8 mouse cellular contexts compared by ENCODE assay signal in the genomic region with DNA sequence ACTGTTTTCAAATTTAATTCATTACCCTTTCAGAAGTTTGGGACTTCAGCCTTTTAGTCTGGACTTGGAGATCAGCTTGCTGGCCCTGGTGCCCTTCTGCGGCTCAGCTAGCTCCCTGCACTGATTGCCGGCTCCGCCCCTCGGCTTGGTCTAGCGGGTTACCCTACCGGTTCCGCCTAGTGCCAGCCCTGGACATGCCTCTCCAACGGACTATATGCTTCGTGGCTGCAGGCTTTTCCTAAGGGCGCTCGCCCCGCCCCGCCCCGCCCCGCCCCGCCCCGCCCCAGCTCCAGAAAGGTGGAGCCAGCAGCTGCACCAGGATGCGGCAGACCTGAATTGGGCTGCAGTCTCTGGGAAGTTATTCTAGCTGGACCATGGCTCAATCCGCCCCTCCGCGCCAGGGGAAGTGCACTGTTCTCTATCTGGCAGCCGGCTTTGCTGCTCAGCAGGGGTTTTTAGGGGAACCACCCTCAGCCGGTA. TPM values are rescaled to one million over a fixed set of nuclear protein-coding genes. Genes with fewer than 3 reads are reported as not detected.
DNase-seq lines count a peak whose midpoint lies in the region; ATAC-seq lines count a peak whose summit lies in the region.

No protein-coding gene starts in this region.

- peaks cover 4% of the 10 kb centered on the region; the same call in 1 of the 2 replicates for H3K4me1 ChIP-seq in intestine, embryonic 16.5 days (ENCODE audit: control insufficient read depth, insufficient read depth, low read length)
- peaks cover 8% of the 10 kb centered on the region for H3K4me1 ChIP-seq in limb, embryonic 15.5 days
- H3K4me1 ChIP-seq in midbrain, embryonic 15.5 days, result peaks cover 8% of the 10 kb centered on the region; the same call in 1 of the 2 replicates

- H3K36me3 ChIP-seq in intestine, embryonic 16.5 days (ENCODE audit: control insufficient read depth, insufficient read depth, low read length), result no peaks in the 10 kb centered on the region
- H3K36me3 ChIP-seq in limb, embryonic 15.5 days, result no peaks in the 10 kb centered on the region
- no peaks in the 10 kb centered on the region for H3K36me3 ChIP-seq in midbrain, embryonic 15.5 days (replicated peaks)

- H3K27ac ChIP-seq in intestine, embryonic 16.5 days (ENCODE audit: low read length), result peak overlapping the region; percentile 89
- H3K27ac ChIP-seq in limb, embryonic 15.5 days, result peak overlapping the region; percentile 85
- peak overlapping the region; percentile 22; the same call in 1 of the 2 replicates for H3K27ac ChIP-seq in midbrain, embryonic 15.5 days

- H3K4me3 ChIP-seq in intestine, embryonic 16.5 days (ENCODE audit: low read length), result peak overlapping the region; percentile 48
- peak overlapping the region; percentile 38 for H3K4me3 ChIP-seq in limb, embryonic 15.5 days
- H3K4me3 ChIP-seq in midbrain, embryonic 15.5 days, result peak overlapping the region; percentile 27

- no peaks in the 10 kb centered on the region for H3K27me3 ChIP-seq in intestine, embryonic 16.5 days (replicated peaks; ENCODE audit: control insufficient read depth, insufficient read depth, low read length)
- no peaks in the 10 kb centered on the region for H3K27me3 ChIP-seq in limb, embryonic 15.5 days
- H3K27me3 ChIP-seq in midbrain, embryonic 15.5 days (replicated peaks), result 0 out of 2 replicates have a peak, but pooled peaks cover 3% of the 10 kb centered on the region

- peak; percentile 79 for ATAC-seq in granulocyte monocyte progenitor cell, adult 5-6 weeks (replicated peaks; ENCODE audit: poor library complexity, severe bottlenecking)
- ATAC-seq in intestine, embryonic 16.5 days, result peak; percentile 92
- ATAC-seq in limb, embryonic 15.5 days (ENCODE audit: insufficient number of reproducible peaks, low FRiP score, low TSS enrichment, low read depth), result peak; percentile 82
- ATAC-seq in midbrain, embryonic 15.5 days (replicated peaks), result 0 out of 2 replicates have a peak, but pooled peaks have one; percentile 43

- H3K9ac ChIP-seq in intestine, embryonic 16.5 days (ENCODE audit: low read depth, low read length), result peak overlapping the region; percentile 68
- 0 out of 2 replicates have a peak overlapping the region, but pooled peaks have one; percentile 28 for H3K9ac ChIP-seq in limb, embryonic 15.5 days
- peak overlapping the region; percentile 31; the same call in 1 of the 2 replicates for H3K9ac ChIP-seq in midbrain, embryonic 15.5 days

- H3K9me3 ChIP-seq in intestine, embryonic 16.5 days (ENCODE audit: control insufficient read depth, low read length), result peaks cover 5% of the 10 kb centered on the region; the same call in 1 of the 2 replicates
- H3K9me3 ChIP-seq in limb, embryonic 15.5 days, result no peaks in the 10 kb centered on the region
- H3K9me3 ChIP-seq in midbrain, embryonic 15.5 days, result no peaks in the 10 kb centered on the region

- peak overlapping the region; percentile 70 for H3K4me2 ChIP-seq in intestine, embryonic 16.5 days (ENCODE audit: low read depth, low read length)
- peak overlapping the region; percentile 62 for H3K4me2 ChIP-seq in limb, embryonic 15.5 days
- peak overlapping the region; percentile 72 for H3K4me2 ChIP-seq in midbrain, embryonic 15.5 days

- WGBS in intestine, embryonic 16.5 days, result 2% methylated on average over 23 of the region's 23 CpGs
- under 1% methylated on average over 23 of the region's 23 CpGs for WGBS in limb, embryonic 15.5 days
- WGBS in midbrain, embryonic 15.5 days, result under 1% methylated on average over 23 of the region's 23 CpGs

- peak; percentile 90 for DNase-seq in 3134 (ENCODE audit: extremely low read depth, insufficient read length, low spot score)
- DNase-seq in adrenal gland, adult 8-10 months, result peak; percentile 90
- peak; percentile 91 for DNase-seq in embryo, embryonic 9.5 days (ENCODE audit: extremely low spot score)
- peak; percentile 51 to 78 for DNase-seq in spleen, postnatal 10 days (ENCODE audit: low spot score in 2 of 2)

RNA-seq across cellular contexts. Expression of a gene that starts 4.7 kb away (rescaled TPM):
- 100 to 1,000 TPM; 205 to 255 (median 223) TPM for total RNA-seq in adrenal gland, adult 8-10 months (2022)
- 85.3 and 101 TPM in 2 replicates for total RNA-seq in granulocyte monocyte progenitor cell, adult 5-6 weeks (2014; fragmentation: Nextera tagmentation)
- 75.5 and 86.7 TPM in 2 replicates for total RNA-seq in granulocyte monocyte progenitor cell, adult 5-6 weeks (2017)
- polyA plus RNA-seq in intestine, embryonic 16.5 days (2015; fragmentation: Nextera tagmentation; extraction: Ambion mirVana), result 229 and 244 TPM in 2 replicates
- 120 and 130 TPM in 2 replicates for polyA plus RNA-seq in limb, embryonic 15.5 days (2015; fragmentation: Nextera tagmentation; extraction: Ambion mirVana)
- polyA plus RNA-seq in midbrain, embryonic 15.5 days (2015; fragmentation: Nextera tagmentation; extraction: Ambion mirVana), result 133 and 137 TPM in 2 replicates

RNA-seq across cellular contexts. Expression of a gene that starts 7.2 kb away (rescaled TPM):
- total RNA-seq in adrenal gland, adult 8-10 months (2022), result 10 to 100 TPM; 54.3 to 78.7 (median 65.2) TPM
- 35.9 and 58.3 TPM in 2 replicates for total RNA-seq in granulocyte monocyte progenitor cell, adult 5-6 weeks (2014; fragmentation: Nextera tagmentation)
- 15.6 and 17.3 TPM in 2 replicates for total RNA-seq in granulocyte monocyte progenitor cell, adult 5-6 weeks (2017)
- polyA plus RNA-seq in intestine, embryonic 16.5 days (2015; fragmentation: Nextera tagmentation; extraction: Ambion mirVana), result 43.2 and 44.6 TPM in 2 replicates
- polyA plus RNA-seq in limb, embryonic 15.5 days (2015; fragmentation: Nextera tagmentation; extraction: Ambion mirVana), result 51.9 and 53.7 TPM in 2 replicates
- 84.3 and 87.0 TPM in 2 replicates for polyA plus RNA-seq in midbrain, embryonic 15.5 days (2015; fragmentation: Nextera tagmentation; extraction: Ambion mirVana)

RNA-seq across cellular contexts. Expression of a gene that starts 19.5 kb away (rescaled TPM):
- under 1 TPM in 1 of 4 experiments, not detected in 3; 0.08 TPM for total RNA-seq in adrenal gland, adult 8-10 months (2022)
- total RNA-seq in granulocyte monocyte progenitor cell, adult 5-6 weeks (2014; fragmentation: Nextera tagmentation), result 0.62 TPM in 1 of 2 replicates, not detected in the other
- total RNA-seq in granulocyte monocyte progenitor cell, adult 5-6 weeks (2017), result not detected in 2 replicates
- 1.1 and 1.3 TPM in 2 replicates for polyA plus RNA-seq in intestine, embryonic 16.5 days (2015; fragmentation: Nextera tagmentation; extraction: Ambion mirVana)
- 82.8 and 290 TPM in 2 replicates for polyA plus RNA-seq in limb, embryonic 15.5 days (2015; fragmentation: Nextera tagmentation; extraction: Ambion mirVana)
- 0.34 and 0.58 TPM in 2 replicates for polyA plus RNA-seq in midbrain, embryonic 15.5 days (2015; fragmentation: Nextera tagmentation; extraction: Ambion mirVana)

RNA-seq across cellular contexts. Expression of a gene that starts 20.8 kb away (rescaled TPM):
- 100 to 1,000 TPM in 2 of 4 experiments, 10 to 100 TPM in 2; 83.3 to 141 (median 110) TPM for total RNA-seq in adrenal gland, adult 8-10 months (2022)
- 102 and 130 TPM in 2 replicates for total RNA-seq in granulocyte monocyte progenitor cell, adult 5-6 weeks (2014; fragmentation: Nextera tagmentation)
- 27.4 and 28.9 TPM in 2 replicates for total RNA-seq in granulocyte monocyte progenitor cell, adult 5-6 weeks (2017)
- polyA plus RNA-seq in intestine, embryonic 16.5 days (2015; fragmentation: Nextera tagmentation; extraction: Ambion mirVana), result 25.8 and 29.4 TPM in 2 replicates
- polyA plus RNA-seq in limb, embryonic 15.5 days (2015; fragmentation: Nextera tagmentation; extraction: Ambion mirVana), result 41.9 and 47.0 TPM in 2 replicates
- 75.9 and 83.6 TPM in 2 replicates for polyA plus RNA-seq in midbrain, embryonic 15.5 days (2015; fragmentation: Nextera tagmentation; extraction: Ambion mirVana)

RNA-seq across cellular contexts. Expression of a gene that starts 53.9 kb away (rescaled TPM):
- total RNA-seq in adrenal gland, adult 8-10 months (2022), result 100 to 1,000 TPM in 2 of 4 experiments, 10 to 100 TPM in 2; 52.1 to 174 (median 93.2) TPM
- 11.3 and 16.2 TPM in 2 replicates for total RNA-seq in granulocyte monocyte progenitor cell, adult 5-6 weeks (2014; fragmentation: Nextera tagmentation)
- 12.3 and 16.9 TPM in 2 replicates for total RNA-seq in granulocyte monocyte progenitor cell, adult 5-6 weeks (2017)
- 22.6 and 25.0 TPM in 2 replicates for polyA plus RNA-seq in intestine, embryonic 16.5 days (2015; fragmentation: Nextera tagmentation; extraction: Ambion mirVana)
- polyA plus RNA-seq in limb, embryonic 15.5 days (2015; fragmentation: Nextera tagmentation; extraction: Ambion mirVana), result 39.3 and 39.4 TPM in 2 replicates
- polyA plus RNA-seq in midbrain, embryonic 15.5 days (2015; fragmentation: Nextera tagmentation; extraction: Ambion mirVana), result 26.0 and 28.7 TPM in 2 replicates

Comparison
In these comparisons a context has a peak if more than half of its experiments do, and no peak if none do; other contexts are left out.
1. Peak in every context shown above with its lines: DNase-seq, ATAC-seq, H3K4me3 ChIP-seq and H3K27ac ChIP-seq.
2. H3K27ac ChIP-seq: peak in every context shown above with its lines; median percentile 89 in intestine, embryonic 16.5 days; 85 in limb, embryonic 15.5 days; 22 in midbrain, embryonic 15.5 days.
3. RNA of a gene that starts 19.5 kb away (polyA plus RNA-seq): 82.8 to 290 TPM in limb, embryonic 15.5 days; 1.1 to 1.3 TPM in intestine, embryonic 16.5 days and 0.34 to 0.58 TPM in midbrain, embryonic 15.5 days; every median in the first group is over 10 times any median in the second.